Mouse (Mus musculus) adrenal gland, postnatal 4 days (tissue): ENCODE measurements at regions not wholly inside any gene's neighbourhood (a gene's known extent, or its start where the extent isn't known, plus 50 kb on each side); places are given as distances from the start of the nearest gene placed in this dataset.

ENCODE experiments used
- DNase-seq, 2 experiments: peaks; one replicate each; pipeline ENCODE4 v3.0.0; 2021 to 2022; ENCODE audit warnings: low spot score in 2 of 2, mixed read lengths in 2 of 2

DNA sequence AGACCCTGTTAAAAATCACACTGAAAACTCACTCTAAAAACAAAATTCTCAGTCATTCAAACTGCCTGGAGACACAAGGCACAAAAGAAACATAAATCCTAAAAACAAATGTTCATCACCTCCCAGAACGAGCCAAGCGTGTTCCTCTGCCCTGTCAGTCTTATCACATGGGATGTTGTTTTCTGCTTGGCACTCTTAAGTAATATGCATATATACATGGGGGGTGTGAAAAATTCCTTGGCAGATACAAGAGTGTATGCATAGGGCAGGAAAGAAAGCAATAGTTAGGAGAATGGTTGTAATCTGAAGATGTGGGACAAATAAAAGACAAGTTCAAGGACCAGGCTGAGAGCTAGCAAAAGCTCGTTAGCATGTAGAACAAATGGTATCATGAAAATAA lies 179.4 kb downstream of the Qdpr start:
- no peak for DNase-seq

GRCm38 (mm10) chr5:45269391-45269790 lies 180.6 kb downstream of the Qdpr start:
- no peak for DNase-seq

- DNase-seq: no peak
Observed at GRCm38 (mm10) chr5:45266914-45267313, 183.1 kb downstream of the Qdpr start.

DNA sequence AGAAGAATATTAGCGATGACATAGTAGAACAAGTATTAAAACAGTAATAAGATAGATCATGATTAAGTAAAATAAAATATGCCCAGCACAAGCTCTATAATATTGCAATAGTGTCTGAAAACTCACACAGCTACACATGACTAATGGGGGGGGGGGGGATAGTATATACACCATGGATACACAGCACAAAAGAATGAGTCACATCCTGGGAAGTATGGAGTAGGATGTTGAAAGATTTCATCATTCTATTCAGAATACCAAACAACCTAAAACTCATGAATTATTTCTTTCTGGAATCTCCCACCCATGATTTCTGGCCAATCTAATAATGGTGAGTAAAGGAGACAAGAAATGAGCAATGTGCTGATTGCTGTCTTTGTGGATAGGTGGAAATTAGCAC lies 191.6 kb downstream of the Qdpr start:
- no peak for DNase-seq

DNA sequence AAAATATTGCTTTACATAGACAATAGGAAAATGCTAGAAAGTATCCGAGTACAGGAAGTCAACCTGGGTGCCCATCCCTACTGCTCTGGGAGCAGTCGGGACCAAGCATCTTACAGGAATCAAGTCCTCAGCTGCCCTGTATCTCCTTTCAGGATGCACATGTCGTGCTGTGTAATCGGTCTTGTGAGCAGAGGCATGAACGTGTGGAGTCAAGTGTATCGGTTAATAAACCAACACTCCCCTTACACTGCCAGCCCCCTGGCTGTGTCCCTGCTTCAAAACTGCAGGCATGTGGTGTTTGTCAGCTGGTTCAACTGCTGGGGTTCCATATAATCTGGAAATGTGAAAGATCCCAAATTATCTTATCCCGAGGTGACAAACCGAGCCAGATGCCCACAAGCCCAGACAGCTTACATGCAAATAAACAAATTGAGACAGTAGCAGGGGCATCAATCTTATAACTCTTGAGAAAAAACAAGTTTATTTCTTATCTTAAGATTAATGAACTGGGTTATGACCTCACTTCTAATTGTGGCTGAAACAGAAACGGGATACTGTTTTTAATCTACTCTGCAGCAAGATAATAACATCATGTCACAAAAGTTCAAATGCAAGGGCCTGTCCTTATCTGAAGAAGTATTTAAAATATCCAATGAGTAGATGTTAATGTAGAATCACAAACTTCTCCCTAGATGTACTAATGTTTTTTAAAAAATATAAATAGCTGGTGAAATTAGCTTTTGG lies 193.6 kb downstream of the Qdpr start:
- no peak for DNase-seq

GRCm38 (mm10) chr5:45231856-45232255 lies 218.2 kb downstream of the Qdpr start:
- DNase-seq: no peak

DNA sequence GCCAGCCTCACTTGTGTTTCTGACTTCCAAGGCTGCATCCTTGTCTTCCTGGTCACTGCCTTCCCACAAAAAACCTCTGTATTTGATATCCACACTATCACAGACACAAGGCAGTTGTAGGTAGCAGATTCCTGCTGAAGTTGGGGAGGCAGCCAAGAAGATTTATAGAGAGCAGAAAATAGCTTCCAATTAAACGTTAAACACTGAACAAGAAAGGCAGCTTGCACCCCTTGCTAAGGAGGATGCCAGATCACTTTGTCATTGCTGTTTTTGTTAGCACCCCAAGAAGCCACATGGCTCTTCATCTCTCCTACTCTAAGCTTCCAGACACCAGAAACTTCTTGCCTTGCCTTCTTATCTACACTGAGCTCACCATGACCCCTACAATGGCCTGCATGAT lies 219.9 kb downstream of the Qdpr start:
- DNase-seq: no peak

- no peak for DNase-seq
Observed at GRCm38 (mm10) chr5:45229477-45229876, 220.6 kb downstream of the Qdpr start.

GRCm38 (mm10) chr5:45228226-45228927 lies 221.7 kb downstream of the Qdpr start:
- no peak for DNase-seq

DNA sequence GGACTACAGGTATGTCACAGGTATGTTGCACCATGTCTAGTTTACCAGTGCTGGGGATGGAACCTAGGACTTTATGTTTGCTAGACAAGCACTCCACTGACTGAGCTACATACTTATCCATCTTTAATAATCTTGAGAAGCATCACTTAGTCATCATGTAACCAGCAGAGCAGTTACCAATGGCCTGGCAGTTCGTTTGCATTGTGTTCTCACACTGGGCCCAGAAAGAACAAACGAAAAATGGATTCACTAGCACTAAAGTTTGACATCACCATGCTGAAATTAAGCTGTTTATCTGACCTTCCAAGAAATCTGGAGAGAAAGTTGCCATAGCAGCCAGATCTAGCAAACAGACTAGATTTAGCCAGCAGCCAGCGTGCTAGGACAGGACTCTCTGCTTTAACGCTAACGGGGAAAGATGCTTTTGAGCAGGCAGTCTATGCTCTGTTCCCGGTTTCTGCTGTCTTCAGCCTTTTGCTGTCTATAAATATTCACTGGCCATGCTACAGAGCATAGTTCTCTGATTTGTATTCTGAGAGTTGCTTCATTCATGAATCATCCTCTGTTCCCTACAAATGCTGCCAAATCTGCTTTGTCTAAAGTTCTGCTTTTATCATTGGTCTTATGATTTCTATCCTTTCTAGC lies 229.6 kb downstream of the Qdpr start:
- DNase-seq: no peak

- no peak for DNase-seq
Observed at GRCm38 (mm10) chr5:45219558-45219957, 230.5 kb downstream of the Qdpr start.

- no peak for DNase-seq
Observed at GRCm38 (mm10) chr5:45219101-45219500, 230.9 kb downstream of the Qdpr start.

GRCm38 (mm10) chr5:45214475-45214874 lies 235.6 kb downstream of the Qdpr start:
- no peak for DNase-seq

GRCm38 (mm10) chr5:45198408-45198807 lies 251.6 kb downstream of the Qdpr start:
- no peak for DNase-seq

DNA sequence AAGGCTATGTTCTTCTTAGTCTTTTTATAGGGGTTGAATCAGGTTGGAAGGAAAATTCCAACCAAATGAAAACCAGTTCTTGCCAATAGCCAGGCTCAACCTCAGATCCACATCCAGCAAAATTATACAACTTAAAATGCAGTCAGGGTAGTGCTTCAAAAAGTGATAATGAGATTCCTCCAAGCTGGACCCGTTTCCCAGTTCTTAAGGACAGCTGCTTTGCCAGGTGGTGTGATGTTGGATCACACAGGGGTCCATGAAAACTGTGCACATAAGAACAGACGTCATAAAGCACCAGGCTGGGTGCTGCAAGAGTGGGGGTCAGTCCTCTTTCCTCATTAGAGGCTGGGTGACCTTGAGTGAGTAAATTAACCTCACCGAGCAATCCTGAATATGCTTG lies 253.9 kb downstream of the Qdpr start:
- no peak for DNase-seq

DNA sequence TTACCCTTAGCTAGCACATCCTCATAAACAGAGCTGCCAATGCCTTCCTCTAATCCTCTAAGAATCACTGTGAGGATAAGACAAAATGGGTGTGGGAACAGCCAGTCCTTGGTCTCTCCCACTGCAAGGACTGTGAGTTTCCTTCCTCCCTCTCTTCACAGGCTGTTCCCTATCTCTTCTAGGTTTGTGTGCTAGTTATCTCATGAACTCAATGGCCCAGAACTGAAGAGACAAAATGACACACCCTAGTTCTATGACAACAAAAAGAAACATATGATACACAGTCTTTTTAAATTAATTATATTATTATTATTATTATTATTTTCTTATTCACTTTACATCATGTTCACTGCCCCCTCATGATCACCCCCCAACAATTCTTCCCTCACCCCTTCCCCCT lies 257.7 kb downstream of the Qdpr start:
- no peak for DNase-seq

GRCm38 (mm10) chr5:45173035-45173755 lies 276.8 kb downstream of the Qdpr start:
- DNase-seq: no peak

- DNase-seq: no peak
Observed at GRCm38 (mm10) chr5:45159194-45159593, 290.8 kb downstream of the Qdpr start.

DNA sequence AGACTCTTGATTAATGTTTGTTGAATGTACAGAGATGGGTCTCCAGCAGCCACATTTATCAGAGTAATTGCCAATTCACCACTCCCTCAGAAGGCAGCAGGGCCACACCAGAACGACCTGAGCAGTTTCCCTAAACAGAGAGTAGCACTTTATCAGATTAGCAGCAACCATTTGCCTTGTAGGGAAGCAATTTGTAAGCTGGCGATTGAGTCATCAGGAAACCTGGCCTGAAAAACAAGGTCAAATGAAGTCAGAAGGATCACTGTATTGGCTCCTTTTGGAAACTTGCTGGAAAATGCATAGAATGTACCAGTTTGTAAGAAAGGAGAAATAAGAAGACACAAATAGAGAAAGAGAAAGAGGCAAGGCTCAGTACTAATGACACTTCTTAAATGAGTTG lies 295.1 kb downstream of the Qdpr start:
- no peak for DNase-seq

- DNase-seq: no peak
Observed at GRCm38 (mm10) chr5:45144186-45144585, 305.9 kb downstream of the Qdpr start.

DNA sequence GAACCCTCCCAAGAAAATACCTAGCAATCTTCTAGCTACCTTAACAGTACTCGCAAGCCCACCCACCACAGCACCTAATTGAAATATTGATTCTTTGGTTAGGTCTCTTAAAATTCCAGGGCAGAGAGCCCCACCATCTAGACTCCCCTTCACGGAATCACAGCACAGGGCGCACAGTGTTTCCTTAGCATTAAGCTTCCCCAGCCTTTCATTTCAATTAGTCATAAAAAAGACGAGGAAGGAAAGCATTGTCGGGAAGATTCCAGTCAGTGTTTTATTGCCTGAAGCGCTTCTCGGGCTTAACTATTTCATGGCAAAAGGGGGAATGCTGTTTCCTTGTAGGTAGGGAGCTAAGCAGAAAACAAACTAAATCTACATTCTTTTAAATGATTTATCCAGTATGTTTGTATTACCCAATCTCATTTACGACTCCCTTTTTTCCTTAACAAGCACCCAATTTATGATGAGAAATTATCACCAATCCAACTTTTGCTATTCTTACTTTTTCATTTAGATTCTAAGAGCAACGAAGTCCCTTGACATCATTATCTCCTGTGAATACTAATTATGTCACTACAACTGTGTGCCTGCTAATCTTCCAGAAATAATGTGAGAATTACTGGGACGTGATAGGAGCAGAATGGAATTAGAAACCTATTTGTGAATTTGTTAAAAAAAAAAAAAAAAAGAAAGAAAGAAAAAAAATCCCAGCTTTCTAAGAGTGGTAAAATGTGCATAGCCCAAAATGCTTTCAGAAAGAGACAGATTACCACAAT lies 312.6 kb downstream of the Qdpr start:
- DNase-seq: no peak
